Mouse (Mus musculus) ES-E14 (cell line): Measurements from ENCODE around the gene Tmod3.

ENCODE experiments used
- CHD2 ChIP-seq: IDR thresholded peaks from 2 replicates; pipeline ENCODE4 v1.6.1; 2014; ENCODE audit warnings: mild to moderate bottlenecking, low read depth, low read length, inconsistent platforms
- HCFC1 ChIP-seq: IDR thresholded peaks from 2 replicates; pipeline ENCODE4 v1.6.1; 2012; ENCODE audit warnings: low read length, inconsistent platforms, borderline replicate concordance; ENCODE audit not compliant: insufficient read depth
- MAFK ChIP-seq: IDR thresholded peaks from 2 replicates; pipeline ENCODE4 v1.6.1; 2014; ENCODE audit warnings: mild to moderate bottlenecking, low read depth, low read length, inconsistent platforms; ENCODE audit not compliant: insufficient read depth
- ZC3H11A ChIP-seq: IDR thresholded peaks from 2 replicates; pipeline ENCODE4 v1.6.1; 2012; ENCODE audit warnings: low read depth, mild to moderate bottlenecking, inconsistent platforms, low read length, borderline replicate concordance
- ZNF384 ChIP-seq: IDR thresholded peaks from 2 replicates; pipeline ENCODE4 v1.6.1; 2012; ENCODE audit warnings: low read depth, low read length, inconsistent platforms

- TF ChIP-seq ZNF384 (no peak), HCFC1 (no peak), MAFK (no peak), ZC3H11A (no peak), CHD2 (no peak)
Measured at GRCm38 (mm10) chr9:75521788-75522187, 37.7 kb downstream of the Tmod3 start.
